Mouse (Mus musculus): ENCODE measurements around the gene Ugt1a9. TPM values are rescaled to one million over a fixed set of nuclear protein-coding genes. Genes with fewer than 3 reads are reported as not detected.
"Not testable (repeated sequence)": the region's sequence is repeated elsewhere in the genome, so short reads cannot be mapped to it uniquely, and the experiment has no call there.

Ugt1a9 gene
- polyA plus RNA-seq, 1 experiment: not detected

GRCm38 (mm10) chr1:88222216-88222615 lies 151.6 kb downstream of the Ugt1a9 start:
- TF ChIP-seq POLR2A (IDR thresholded peaks at IDR 0.05; ENCODE audit: borderline replicate concordance, extremely low read depth, insufficient read depth, insufficient read length, poor library complexity, severe bottlenecking) (no peak), CTCF (IDR thresholded peaks at IDR 0.05; ENCODE audit: borderline replicate concordance, extremely low read depth, insufficient read depth, insufficient read length) (no peak)

DNA sequence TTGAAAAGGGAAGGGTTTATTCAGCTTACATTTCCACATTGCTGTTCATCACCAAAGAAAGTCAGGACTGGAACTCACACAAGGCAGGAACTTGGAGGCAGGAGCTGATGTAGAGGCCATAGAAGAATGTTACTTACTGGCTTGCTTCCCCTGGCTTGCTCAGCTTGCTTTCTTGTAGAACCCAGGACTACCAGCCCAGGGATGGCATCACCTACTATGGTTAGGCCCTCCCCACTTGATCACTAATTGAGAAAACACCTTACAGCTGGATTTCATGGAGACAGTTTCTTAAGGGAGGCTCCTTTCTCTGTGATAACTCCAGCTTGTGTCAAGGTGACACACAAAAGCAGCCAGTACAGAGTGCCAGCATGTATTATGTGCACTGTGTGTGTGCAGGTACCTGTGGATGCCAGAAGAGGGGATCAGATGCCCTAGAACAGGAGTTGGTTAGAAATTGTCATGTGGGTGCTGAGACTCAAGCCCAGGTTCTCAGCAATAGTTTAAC lies 152.5 kb downstream of the Ugt1a9 start:
- not testable (repeated sequence) for DNase-seq (ENCODE audit: low read depth)

More at GRCm38 (mm10) chr1:88222216-88222615, 151.6 kb downstream of the Ugt1a9 start:
- DNase-seq (ENCODE audit: low read depth): no peak

DNA sequence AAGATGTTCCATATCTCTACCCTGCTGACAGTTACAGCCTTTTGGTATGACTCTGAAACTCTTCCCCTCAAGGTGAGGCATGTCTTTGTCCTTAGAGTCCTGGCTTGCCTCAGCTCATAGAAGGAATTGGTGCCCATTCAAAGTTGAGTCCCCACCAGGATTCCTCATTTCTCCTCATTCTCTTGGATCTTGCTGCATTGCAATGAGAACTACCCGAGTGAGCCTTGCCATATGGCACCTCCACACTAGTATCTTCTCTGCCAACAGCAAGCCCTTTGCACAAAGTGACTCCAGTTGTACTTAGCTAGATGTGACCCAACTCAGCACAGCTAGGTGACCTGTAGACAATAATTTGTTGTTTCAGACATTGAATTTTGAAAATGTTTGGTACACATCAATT lies 153.0 kb downstream of the Ugt1a9 start:
- TF ChIP-seq CTCF (IDR thresholded peaks at IDR 0.05; ENCODE audit: borderline replicate concordance, extremely low read depth, insufficient read depth, insufficient read length): no peak
- no peak for TF ChIP-seq POLR2A (IDR thresholded peaks at IDR 0.05; ENCODE audit: borderline replicate concordance, extremely low read depth, insufficient read depth, insufficient read length, poor library complexity, severe bottlenecking)
- no peak for DNase-seq (ENCODE audit: low read depth)

DNA sequence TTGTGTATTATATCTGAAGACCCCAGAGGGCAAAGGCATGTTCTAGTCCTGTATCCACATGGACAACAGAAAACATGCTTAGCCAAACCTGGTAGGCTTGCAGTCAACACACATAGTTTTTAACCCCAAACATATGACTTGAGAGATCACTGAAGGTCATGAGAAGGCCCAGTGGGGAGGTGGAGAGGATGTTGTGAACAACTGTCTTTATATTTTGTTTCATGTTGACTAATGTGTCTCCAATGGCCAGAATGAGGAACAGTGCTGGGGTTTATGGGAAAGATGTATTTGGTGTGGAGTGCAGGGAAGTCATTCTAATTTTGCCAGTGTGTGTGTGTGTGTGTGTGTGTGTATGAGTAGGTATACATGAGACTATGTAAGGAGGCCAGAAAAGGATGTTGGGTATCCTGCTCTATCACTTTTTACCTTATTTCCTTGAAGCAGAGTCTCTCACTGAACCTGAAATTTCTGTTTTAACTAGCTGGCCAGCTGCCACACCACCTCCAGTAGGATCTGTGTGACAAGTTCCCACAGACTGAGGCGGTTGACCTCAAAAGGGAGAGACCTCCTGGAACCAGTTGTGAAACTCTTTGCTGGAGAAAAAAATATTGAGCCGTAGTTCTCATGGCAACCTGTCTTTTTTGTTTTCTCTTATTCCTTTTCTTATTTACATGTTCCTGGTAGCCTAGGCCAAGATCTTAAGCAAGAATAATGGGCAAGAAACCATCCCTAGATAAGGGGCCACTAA lies 153.6 kb downstream of the Ugt1a9 start:
- TF ChIP-seq POLR2A (IDR thresholded peaks at IDR 0.05; ENCODE audit: borderline replicate concordance, extremely low read depth, insufficient read depth, insufficient read length, poor library complexity, severe bottlenecking) (no peak), CTCF (IDR thresholded peaks at IDR 0.05; ENCODE audit: borderline replicate concordance, extremely low read depth, insufficient read depth, insufficient read length) (no peak)
- DNase-seq (ENCODE audit: low read depth): no peak

- DNase-seq (ENCODE audit: low read depth): not testable (repeated sequence)
These were observed 154.7 kb downstream of the Ugt1a9 start for GRCm38 (mm10) chr1:88225301-88225700.

DNA sequence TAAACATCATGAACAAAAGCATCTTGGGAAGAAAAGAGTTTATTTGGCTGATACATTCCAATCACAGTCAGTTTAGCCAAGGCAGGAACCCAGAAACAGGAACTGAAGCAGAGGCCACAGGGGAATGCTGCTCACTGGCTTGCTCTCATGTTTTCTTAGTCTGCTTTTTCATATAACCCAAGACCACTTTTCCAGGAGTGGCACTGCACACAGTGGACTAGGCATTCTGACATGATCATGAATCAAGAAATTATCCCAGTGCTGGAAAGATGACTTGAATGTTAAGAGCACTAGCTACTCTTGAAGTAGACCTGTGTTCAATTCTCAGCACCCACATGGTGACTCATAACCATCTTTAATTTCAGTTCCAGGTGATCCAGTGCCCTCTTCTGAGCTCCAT lies 155.1 kb downstream of the Ugt1a9 start:
- TF ChIP-seq CTCF (IDR thresholded peaks at IDR 0.05; ENCODE audit: borderline replicate concordance, extremely low read depth, insufficient read depth, insufficient read length) (no peak), POLR2A (IDR thresholded peaks at IDR 0.05; ENCODE audit: borderline replicate concordance, extremely low read depth, insufficient read depth, insufficient read length, poor library complexity, severe bottlenecking) (no peak)

DNA sequence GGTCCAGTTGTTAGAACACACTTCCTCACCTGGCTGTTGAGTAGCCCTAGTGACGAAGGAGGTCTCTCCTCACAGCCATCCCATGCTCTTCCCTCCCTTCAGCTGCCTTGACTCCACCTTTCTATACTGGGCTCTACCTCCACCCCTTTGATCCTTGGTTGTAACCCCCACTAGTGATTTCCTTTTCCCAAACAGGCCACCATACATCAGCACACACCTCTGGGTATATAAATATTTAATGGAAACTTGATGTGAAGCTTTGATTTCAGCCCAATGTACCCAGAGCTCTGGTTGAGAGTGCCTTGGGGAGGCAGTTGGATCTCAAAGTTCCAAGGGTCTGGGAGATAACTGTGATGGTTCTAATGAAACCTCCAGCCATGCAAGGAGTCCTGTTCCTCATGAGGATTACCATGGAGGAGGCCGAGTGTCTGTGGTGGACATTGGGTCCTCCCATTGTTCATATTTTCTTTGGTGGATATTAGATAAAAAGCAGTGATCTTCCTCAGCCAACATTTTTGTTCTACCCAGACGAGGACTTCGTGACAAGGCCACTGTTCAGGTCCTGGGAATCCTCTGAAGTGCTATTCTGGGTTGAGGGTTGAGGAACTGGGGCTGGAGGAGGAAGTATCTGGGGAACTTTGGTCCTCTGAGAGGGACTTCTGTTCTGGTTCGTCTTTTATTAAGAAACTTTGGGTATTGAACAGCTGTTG lies 156.2 kb downstream of the Ugt1a9 start, which contains the start of gene Mroh2a:
TSS of gene Mroh2a (plus strand) at position 317 of the 710 bp plus-strand sequence.
- TF ChIP-seq CTCF (IDR thresholded peaks at IDR 0.05; ENCODE audit: borderline replicate concordance, extremely low read depth, insufficient read depth, insufficient read length) (no peak), POLR2A (IDR thresholded peaks at IDR 0.05; ENCODE audit: borderline replicate concordance, extremely low read depth, insufficient read depth, insufficient read length, poor library complexity, severe bottlenecking) (no peak)
- DNase-seq (ENCODE audit: low read depth): no peak

More for the DNA sequence above, 155.1 kb downstream of the Ugt1a9 start:
- no peak for DNase-seq (ENCODE audit: low read depth)

DNA sequence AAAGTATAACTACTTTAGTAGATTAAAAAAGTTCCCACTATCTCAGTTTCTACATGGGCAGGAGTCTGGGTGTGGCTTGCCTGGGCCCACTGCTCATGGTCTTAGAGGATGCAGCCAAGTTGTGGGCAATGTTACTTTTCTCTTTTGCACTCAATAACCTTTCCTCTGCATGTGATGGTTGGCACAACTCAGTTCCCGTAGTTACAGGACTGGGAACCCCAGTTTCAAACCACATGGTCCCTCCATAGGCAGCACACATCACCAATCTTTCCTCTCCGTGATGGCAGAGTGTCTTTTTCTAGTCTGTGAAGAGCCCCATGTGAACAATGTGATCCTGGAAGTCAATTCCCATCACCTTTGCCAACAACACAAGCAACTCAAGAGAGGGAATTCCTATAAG lies 156.9 kb downstream of the Ugt1a9 start:
- TF ChIP-seq CTCF (IDR thresholded peaks at IDR 0.05; ENCODE audit: borderline replicate concordance, extremely low read depth, insufficient read depth, insufficient read length) (no peak), POLR2A (IDR thresholded peaks at IDR 0.05; ENCODE audit: borderline replicate concordance, extremely low read depth, insufficient read depth, insufficient read length, poor library complexity, severe bottlenecking) (no peak)
- no peak for DNase-seq (ENCODE audit: low read depth)

GRCm38 (mm10) chr1:88228121-88228520 lies 157.5 kb downstream of the Ugt1a9 start:
- TF ChIP-seq CTCF (IDR thresholded peaks at IDR 0.05; ENCODE audit: borderline replicate concordance, extremely low read depth, insufficient read depth, insufficient read length) (no peak), POLR2A (IDR thresholded peaks at IDR 0.05; ENCODE audit: borderline replicate concordance, extremely low read depth, insufficient read depth, insufficient read length, poor library complexity, severe bottlenecking) (no peak)
- no peak for DNase-seq (ENCODE audit: low read depth)

GRCm38 (mm10) chr1:88229566-88229965 lies 159.0 kb downstream of the Ugt1a9 start:
- TF ChIP-seq POLR2A (IDR thresholded peaks at IDR 0.05; ENCODE audit: borderline replicate concordance, extremely low read depth, insufficient read depth, insufficient read length, poor library complexity, severe bottlenecking): no peak
- TF ChIP-seq CTCF (IDR thresholded peaks at IDR 0.05; ENCODE audit: borderline replicate concordance, extremely low read depth, insufficient read depth, insufficient read length): no peak
- DNase-seq (ENCODE audit: low read depth): no peak

- TF ChIP-seq POLR2A (IDR thresholded peaks at IDR 0.05; ENCODE audit: borderline replicate concordance, extremely low read depth, insufficient read depth, insufficient read length, poor library complexity, severe bottlenecking): no peak
- TF ChIP-seq CTCF (IDR thresholded peaks at IDR 0.05; ENCODE audit: borderline replicate concordance, extremely low read depth, insufficient read depth, insufficient read length): no peak
- no peak for DNase-seq (ENCODE audit: low read depth)
These were observed 159.4 kb downstream of the Ugt1a9 start for GRCm38 (mm10) chr1:88229986-88230385.

DNA sequence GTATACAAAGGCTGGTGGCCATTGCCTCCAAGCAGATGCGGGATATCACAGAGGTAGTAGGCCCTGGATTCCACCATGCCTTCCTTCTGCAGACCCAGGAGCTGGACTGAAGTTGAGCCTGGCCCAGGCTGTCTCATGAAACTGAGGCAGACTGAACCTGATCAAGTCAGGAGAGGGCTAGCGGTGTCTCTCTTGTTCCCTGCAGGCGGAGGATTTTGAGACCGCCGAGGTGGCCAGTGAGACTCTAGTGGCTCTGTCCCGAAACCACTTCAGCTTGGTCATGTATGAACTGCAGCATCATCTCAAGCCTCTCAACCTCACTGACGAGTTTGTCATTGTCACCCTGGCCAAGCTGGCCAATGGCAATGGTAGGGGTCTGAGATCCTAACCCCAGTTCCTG lies 159.8 kb downstream of the Ugt1a9 start:
- DNase-seq (ENCODE audit: low read depth): no peak
- TF ChIP-seq POLR2A (IDR thresholded peaks at IDR 0.05; ENCODE audit: borderline replicate concordance, extremely low read depth, insufficient read depth, insufficient read length, poor library complexity, severe bottlenecking): no peak
- TF ChIP-seq CTCF (IDR thresholded peaks at IDR 0.05; ENCODE audit: borderline replicate concordance, extremely low read depth, insufficient read depth, insufficient read length): no peak

Measured in brain, embryonic 14.5 days (tissue).